Mouse (Mus musculus): ENCODE results near the gene Adgrl2.

- TF ChIP-seq CTCF (IDR thresholded peaks at IDR 0.05), result no peak
- no peak for TF ChIP-seq EP300 (IDR thresholded peaks at IDR 0.05; ENCODE audit: insufficient read depth, low read depth, low read length)
- TF ChIP-seq POLR2A (IDR thresholded peaks at IDR 0.05; ENCODE audit: insufficient read depth, low read depth, low read length), result no peak
Observed at GRCm38 (mm10) chr3:148926330-148926729, 64.0 kb downstream of the Adgrl2 start.
